Mouse (Mus musculus) ovary, postnatal 36 days (tissue): Measurements from ENCODE around the gene Edem2.

Source experiments
- DNase-seq: peaks from one replicate; pipeline ENCODE4 v3.0.0; 2022; ENCODE audit warnings: low spot score, mixed read lengths

Edem2 gene

DNA sequence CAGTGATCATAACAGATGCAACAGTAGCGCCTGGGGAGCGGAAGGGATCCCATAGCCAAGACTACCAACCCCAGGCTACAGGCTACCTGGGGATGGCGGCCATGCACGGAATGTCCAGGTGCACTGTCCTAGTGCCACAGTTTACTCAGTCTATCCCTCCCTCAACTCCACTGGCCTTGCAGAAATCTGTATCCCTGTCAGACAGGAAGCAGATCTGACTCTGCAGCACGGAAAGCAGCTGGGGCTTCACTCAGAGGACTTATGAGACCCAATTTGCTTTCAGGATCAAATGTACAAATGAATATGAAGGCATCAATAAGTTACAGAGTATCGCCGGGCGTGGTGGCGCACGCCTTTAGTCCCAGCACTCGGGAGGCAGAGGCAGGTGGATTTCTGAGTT, 41.5 kb downstream of the Edem2 start:
- DNase-seq: no peak

DNA sequence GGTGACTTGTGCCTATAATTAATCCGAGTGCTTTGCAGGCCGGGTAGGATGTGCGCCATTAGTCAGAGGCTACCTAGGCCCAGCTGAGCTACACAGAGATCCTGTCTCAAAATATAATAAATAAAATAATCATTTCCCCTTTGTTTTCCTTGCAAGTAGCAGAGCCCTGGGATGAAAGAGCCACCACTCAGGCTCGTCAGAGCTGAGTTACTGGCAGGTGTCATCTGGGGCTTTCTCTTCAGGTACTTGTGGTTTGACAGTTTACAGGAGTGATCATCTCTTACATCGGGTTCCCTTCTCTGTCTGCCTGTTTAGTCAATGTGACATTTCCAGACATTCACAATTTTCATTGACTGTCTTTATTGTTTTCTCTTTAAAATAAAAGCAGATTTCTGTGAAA, 42.7 kb downstream of the Edem2 start:
- no peak for DNase-seq

DNA sequence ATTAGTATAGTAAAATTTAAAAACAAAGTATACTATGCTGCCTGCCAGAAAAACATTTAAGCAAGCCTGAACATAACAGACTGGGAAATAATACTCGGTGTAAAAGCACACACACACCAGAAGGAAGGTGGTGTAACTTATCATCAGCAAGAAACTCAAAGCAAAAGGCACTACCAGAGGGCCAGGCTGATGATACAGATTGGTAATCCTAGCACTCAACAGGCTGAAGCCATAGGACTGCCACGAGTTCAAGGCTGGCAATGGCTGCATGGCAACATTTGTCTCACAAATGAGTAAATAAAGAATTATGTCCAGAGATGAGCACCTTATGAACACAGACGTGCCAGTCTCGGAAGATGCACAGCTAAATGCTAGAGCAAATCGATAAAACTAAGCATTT, 45.5 kb downstream of the Edem2 start:
- DNase-seq: no peak

GRCm38 (mm10) chr2:155683137-155683536, 46.1 kb downstream of the Edem2 start:
- no peak for DNase-seq

DNA sequence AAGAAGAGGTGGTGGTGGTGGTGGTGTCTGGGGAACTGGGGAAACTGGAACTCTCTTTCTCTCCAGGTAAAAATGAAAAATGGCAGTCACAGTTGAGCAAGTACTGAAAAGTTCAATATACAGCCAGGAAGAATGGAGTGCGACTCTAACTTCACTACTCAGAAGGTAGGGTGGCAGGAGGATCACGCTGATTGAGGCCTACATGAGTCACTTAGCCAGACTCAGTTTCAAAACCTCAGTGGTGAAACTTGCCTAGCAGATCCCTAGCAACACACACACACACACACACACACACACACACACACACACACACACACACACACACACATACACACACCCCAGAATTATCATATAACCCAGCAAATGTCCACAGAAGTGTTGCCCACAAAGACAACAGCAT, 47.4 kb downstream of the Edem2 start:
- DNase-seq: no peak

DNA sequence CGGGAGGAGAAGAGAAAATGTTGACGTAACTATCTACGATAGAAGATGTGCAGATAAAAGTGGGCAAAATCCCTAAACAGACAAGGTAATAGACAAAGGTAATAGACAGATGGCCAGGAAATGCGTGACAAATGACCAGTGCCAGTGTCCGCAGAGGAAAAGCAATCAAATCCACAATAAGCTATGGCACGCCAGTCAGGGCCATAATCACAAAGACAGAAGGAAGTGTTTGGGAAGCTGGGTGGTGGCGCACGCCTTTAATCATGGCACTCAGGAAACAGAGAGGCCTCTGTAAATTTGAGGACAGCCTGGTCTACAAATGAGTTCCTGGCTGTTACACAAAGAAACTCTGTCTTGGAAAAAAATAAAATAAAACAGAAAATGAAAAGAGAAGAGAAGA, 48.1 kb downstream of the Edem2 start:
- DNase-seq: no peak

- DNase-seq: no peak
These were observed 48.7 kb downstream of the Edem2 start for GRCm38 (mm10) chr2:155680591-155680990.

GRCm38 (mm10) chr2:155679586-155680110, 49.6 kb downstream of the Edem2 start:
- DNase-seq: no peak

DNA sequence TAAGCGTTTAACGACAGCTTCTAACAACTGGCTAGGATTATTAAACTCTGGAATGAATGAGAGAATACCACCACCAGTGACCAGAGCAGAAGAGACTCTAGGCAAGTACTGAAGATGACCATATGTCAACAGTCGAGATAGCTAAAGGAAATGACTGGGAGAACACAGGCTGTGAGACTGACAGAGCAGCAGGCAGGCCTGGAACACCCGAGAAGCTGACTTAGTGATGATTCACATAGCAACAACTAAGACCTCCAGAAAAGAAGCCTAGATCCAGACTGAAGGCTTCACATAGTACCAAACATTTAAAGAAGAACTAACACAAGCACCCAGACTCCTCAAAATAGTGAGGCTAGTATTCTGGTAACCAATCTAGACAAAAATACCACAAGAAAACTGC, 54.2 kb downstream of the Edem2 start:
- DNase-seq: no peak

GRCm38 (mm10) chr2:155673546-155673945, 55.7 kb downstream of the Edem2 start:
- DNase-seq: peak; percentile 59

GRCm38 (mm10) chr2:155671236-155671635, 58.0 kb downstream of the Edem2 start:
- peak; percentile 49 for DNase-seq

DNA sequence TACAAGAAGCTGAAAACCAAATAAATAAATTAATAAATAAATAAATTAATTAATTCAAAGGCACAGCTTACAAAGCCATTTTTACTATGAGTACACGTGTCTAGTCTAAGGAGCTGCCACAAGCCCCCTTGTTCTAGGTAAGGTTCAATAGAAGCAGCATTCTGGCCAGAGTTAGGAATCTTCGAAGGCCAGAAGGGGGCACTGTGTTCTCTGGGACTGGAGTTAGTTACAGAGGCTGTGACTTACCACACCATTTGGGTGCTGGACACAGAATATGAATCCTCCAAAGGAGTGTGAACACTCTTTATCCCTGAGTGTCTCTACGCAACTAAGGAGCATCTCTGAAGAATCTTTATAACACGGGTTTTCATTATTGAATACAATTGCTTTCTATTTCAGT, 60.8 kb downstream of the Edem2 start:
- DNase-seq: no peak

DNA sequence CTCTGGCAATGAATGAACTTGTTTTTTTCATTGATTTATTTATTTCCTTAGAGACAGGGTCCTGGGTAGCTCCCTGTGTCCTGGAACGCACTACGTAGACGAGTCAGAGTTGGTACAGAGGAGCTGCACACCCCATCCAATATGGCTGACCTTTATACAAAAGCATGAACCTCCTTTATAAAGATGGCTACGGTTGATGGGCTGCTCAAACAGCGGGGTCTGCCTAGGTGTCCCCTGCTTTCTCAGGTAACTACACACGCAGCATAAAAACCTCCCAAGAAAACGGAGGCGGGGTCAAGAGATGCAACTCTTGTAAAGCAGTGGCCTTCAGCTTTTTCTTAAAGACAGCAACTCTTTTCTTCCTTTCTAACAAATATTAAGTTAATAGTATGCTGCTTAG, 61.4 kb downstream of the Edem2 start:
- no peak for DNase-seq

GRCm38 (mm10) chr2:155663910-155664460, 65.3 kb downstream of the Edem2 start:
- no peak for DNase-seq

- DNase-seq: no peak
These were observed 66.2 kb downstream of the Edem2 start for GRCm38 (mm10) chr2:155663097-155663496.

DNA sequence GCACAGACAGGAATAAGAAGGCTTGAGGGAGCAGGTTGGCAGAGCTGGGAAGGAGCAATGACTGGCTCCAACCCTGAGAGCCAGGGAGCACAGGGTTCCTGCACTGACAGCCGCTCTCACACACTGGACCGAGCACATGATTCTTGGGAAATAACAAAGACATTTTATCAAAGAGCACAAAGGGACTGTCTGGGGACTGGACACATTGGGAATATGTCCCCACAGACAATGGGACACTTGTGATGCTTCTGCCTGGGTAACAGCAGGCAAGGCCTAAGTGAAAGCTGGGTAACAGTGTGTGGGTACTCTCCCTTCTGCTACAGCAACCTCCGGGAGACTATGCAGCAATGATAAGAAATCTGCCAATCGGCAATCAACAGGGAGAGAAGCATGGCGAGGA, 66.9 kb downstream of the Edem2 start:
- DNase-seq: no peak

- DNase-seq: no peak
These were observed 73.4 kb downstream of the Edem2 start for GRCm38 (mm10) chr2:155655759-155656372.

GRCm38 (mm10) chr2:155652618-155653017, 76.7 kb downstream of the Edem2 start:
- no peak for DNase-seq
